In the genomic region with DNA sequence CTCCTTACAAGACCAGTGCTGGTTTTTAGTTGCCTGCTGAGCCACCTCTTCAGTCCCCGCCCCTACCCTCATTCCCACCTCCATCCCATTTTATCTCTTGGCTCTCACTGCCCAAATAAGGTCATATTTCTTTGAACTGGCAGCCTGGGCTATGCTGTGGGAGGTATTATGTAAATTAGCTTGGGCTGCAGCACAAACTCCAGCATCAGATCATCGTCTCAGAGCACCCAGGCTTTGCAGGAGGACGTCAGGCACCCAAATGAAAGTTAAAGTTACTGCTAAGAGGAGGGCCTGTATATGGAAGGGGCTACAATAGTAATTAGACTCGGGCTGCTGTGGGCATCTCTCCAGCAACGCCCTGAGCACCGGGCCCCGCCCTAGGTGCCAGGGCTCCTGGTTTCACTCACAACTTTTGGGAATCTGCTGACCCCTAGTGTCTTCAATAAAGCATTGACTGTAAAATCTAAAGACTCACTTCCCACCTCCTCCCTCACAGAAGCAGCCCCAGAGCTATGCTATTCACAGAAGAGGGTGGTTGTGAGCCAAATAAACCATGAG, we compare ENCODE assay signal across 8 mouse cellular contexts.
A peak's percentile ranks its signal among the peaks of the same experiment; 100 is the strongest.
DNase-seq lines count a peak whose midpoint lies in the region; ATAC-seq and TF ChIP-seq lines count a peak whose summit lies in the region.

No protein-coding gene starts in this region.

- peak overlapping the region; percentile 66 for H3K4me2 ChIP-seq in heart, embryonic 14.5 days (ENCODE audit: low read length)
- peak overlapping the region; percentile 54 for H3K4me2 ChIP-seq in kidney, postnatal 0 days (ENCODE audit: low read length)
- H3K4me2 ChIP-seq in limb, embryonic 15.5 days, result peak overlapping the region; percentile 44
- H3K4me2 ChIP-seq in midbrain, embryonic 16.5 days (ENCODE audit: low read length), result peak overlapping the region; percentile 48

- peaks cover 23% of the 10 kb centered on the region; the same call in 1 of the 2 replicates for H3K36me3 ChIP-seq in E14TG2a.4 (ENCODE audit: insufficient read depth, low read length)
- H3K36me3 ChIP-seq in heart, embryonic 14.5 days (ENCODE audit: control insufficient read depth, insufficient read depth, low read length), result no peaks in the 10 kb centered on the region
- no peaks in the 10 kb centered on the region for H3K36me3 ChIP-seq in kidney, postnatal 0 days (ENCODE audit: insufficient read depth, low read length)
- no peaks in the 10 kb centered on the region for H3K36me3 ChIP-seq in limb, embryonic 15.5 days
- no peaks in the 10 kb centered on the region for H3K36me3 ChIP-seq in midbrain, embryonic 16.5 days (ENCODE audit: control insufficient read depth, insufficient read depth, low read length)

- 4% methylated on average over 7 of the region's 7 CpGs for WGBS in heart, embryonic 14.5 days
- 10% methylated on average over 7 of the region's 7 CpGs for WGBS in kidney, postnatal 0 days
- 7% methylated on average over 7 of the region's 7 CpGs for WGBS in limb, embryonic 15.5 days
- 2% methylated on average over 7 of the region's 7 CpGs for WGBS in midbrain, embryonic 16.5 days

- H3K9me3 ChIP-seq in E14TG2a.4 (ENCODE audit: low read length), result no peaks in the 10 kb centered on the region
- no peaks in the 10 kb centered on the region for H3K9me3 ChIP-seq in heart, embryonic 14.5 days (ENCODE audit: control insufficient read depth, low read length)
- no peaks in the 10 kb centered on the region for H3K9me3 ChIP-seq in kidney, postnatal 0 days (replicated peaks; ENCODE audit: low read length)
- no peaks in the 10 kb centered on the region for H3K9me3 ChIP-seq in limb, embryonic 15.5 days
- H3K9me3 ChIP-seq in midbrain, embryonic 16.5 days (replicated peaks; ENCODE audit: control insufficient read depth, low read length, poor library complexity, severe bottlenecking), result no peaks in the 10 kb centered on the region

- peaks cover 73% of the 10 kb centered on the region for H3K4me1 ChIP-seq in E14TG2a.4 (replicated peaks; ENCODE audit: low read depth, low read length)
- peaks cover 2% of the 10 kb centered on the region for H3K4me1 ChIP-seq in brown adipose tissue, adult 24 weeks (ENCODE audit: control insufficient read depth, insufficient read depth, insufficient read length, low read length)
- peaks cover 3 to 17% of the 10 kb centered on the region in 2 experiments for H3K4me1 ChIP-seq in heart, embryonic 14.5 days (ENCODE audit: control insufficient read depth in 2 of 2, insufficient read depth in 2 of 2, low read length in 2 of 2)
- no peaks in the 10 kb centered on the region for H3K4me1 ChIP-seq in kidney, postnatal 0 days (replicated peaks; ENCODE audit: insufficient read depth, low read length)
- peaks cover 10% of the 10 kb centered on the region; the same call in 1 of the 2 replicates for H3K4me1 ChIP-seq in limb, embryonic 15.5 days
- H3K4me1 ChIP-seq in midbrain, embryonic 16.5 days (ENCODE audit: control insufficient read depth, insufficient read depth, low read length), result peaks cover 5% of the 10 kb centered on the region

- no peaks in the 10 kb centered on the region for H3K27me3 ChIP-seq in E14TG2a.4 (ENCODE audit: insufficient read depth, low read length)
- H3K27me3 ChIP-seq in heart, embryonic 14.5 days (ENCODE audit: control insufficient read depth, insufficient read depth, low read length), result no peaks in the 10 kb centered on the region
- H3K27me3 ChIP-seq in kidney, postnatal 0 days (ENCODE audit: insufficient read depth, low read length), result no peaks in the 10 kb centered on the region
- 0 out of 2 replicates have a peak, but pooled peaks cover 12% of the 10 kb centered on the region for H3K27me3 ChIP-seq in limb, embryonic 15.5 days
- H3K27me3 ChIP-seq in midbrain, embryonic 16.5 days (ENCODE audit: control insufficient read depth, insufficient read depth, low read depth, low read length), result no peaks in the 10 kb centered on the region

- peak; percentile 37 for TF ChIP-seq CTCF in E14TG2a.4 (conservative IDR thresholded peaks at IDR 0.05; ENCODE audit: low read length)
- peak; percentile 79 for TF ChIP-seq CTCF in kidney, postnatal 0 days (IDR thresholded peaks at IDR 0.05; ENCODE audit: low read depth)

- ATAC-seq in erythroid progenitor cell, adult 5-6 weeks (replicated peaks; ENCODE audit: low FRiP score, poor library complexity, severe bottlenecking), result peak; percentile 87
- ATAC-seq in heart, embryonic 14.5 days (ENCODE audit: insufficient number of reproducible peaks, insufficient read depth, low FRiP score, low read depth), result peak; percentile 66; the same call in 1 of the 2 replicates
- ATAC-seq in kidney, postnatal 0 days (replicated peaks; ENCODE audit: low FRiP score, low read depth), result peak; percentile 78
- ATAC-seq in limb, embryonic 15.5 days (ENCODE audit: insufficient number of reproducible peaks, low FRiP score, low TSS enrichment, low read depth), result peak; percentile 42; the same call in 1 of the 2 replicates
- ATAC-seq in midbrain, embryonic 16.5 days, result peak; percentile 77

- H3K27ac ChIP-seq in brown adipose tissue, adult 24 weeks (replicated peaks; ENCODE audit: low read depth, low read length), result no peak overlapping the region
- no peak overlapping the region for H3K27ac ChIP-seq in heart, embryonic 14.5 days (replicated peaks in 1 of 2; ENCODE audit: control insufficient read depth in 1 of 2, insufficient read depth in 1 of 2, low read depth in 2 of 2, low read length in 2 of 2)
- no peak overlapping the region for H3K27ac ChIP-seq in kidney, postnatal 0 days
- H3K27ac ChIP-seq in limb, embryonic 15.5 days, result no peak overlapping the region
- no peak overlapping the region for H3K27ac ChIP-seq in midbrain, embryonic 16.5 days (ENCODE audit: low read length)

- H3K4me3 ChIP-seq in E14TG2a.4 (replicated peaks; ENCODE audit: low read length), result peak overlapping the region; percentile 52; the same call in 1 of the 2 replicates
- H3K4me3 ChIP-seq in brown adipose tissue, adult 24 weeks (ENCODE audit: insufficient read depth, low read depth, low read length), result peak overlapping the region; percentile 50
- peak overlapping the region; percentile 22 to 35 for H3K4me3 ChIP-seq in heart, embryonic 14.5 days (ENCODE audit: control insufficient read depth in 1 of 2, insufficient read depth in 1 of 2, low read depth in 1 of 2, low read length in 2 of 2)
- H3K4me3 ChIP-seq in kidney, postnatal 0 days (replicated peaks; ENCODE audit: low read depth, low read length), result peak overlapping the region; percentile 25
- H3K4me3 ChIP-seq in limb, embryonic 15.5 days, result peak overlapping the region; percentile 23
- H3K4me3 ChIP-seq in midbrain, embryonic 16.5 days (ENCODE audit: low read depth, low read length), result peak overlapping the region; percentile 24; the same call in 1 of the 2 replicates

- peak; percentile 90 for DNase-seq in kidney, postnatal 0 days (ENCODE audit: low spot score)
- DNase-seq in testis, postnatal 10 days (ENCODE audit: low spot score), result peak; percentile 53

- H3K9ac ChIP-seq in heart, embryonic 14.5 days (ENCODE audit: low read length), result peak overlapping the region; percentile 39
- no peak overlapping the region for H3K9ac ChIP-seq in kidney, postnatal 0 days (ENCODE audit: low read depth, low read length)
- H3K9ac ChIP-seq in limb, embryonic 15.5 days, result no peak overlapping the region
- no peak overlapping the region for H3K9ac ChIP-seq in midbrain, embryonic 16.5 days (ENCODE audit: low read depth, low read length)
